Mouse (Mus musculus): ENCODE measurements at regions not wholly inside any gene's neighbourhood (a gene's known extent, or its start where the extent isn't known, plus 50 kb on each side); places are given as distances from the start of the nearest gene placed in this dataset.

GRCm38 (mm10) chr11:25314645-25315044 lies 895.9 kb downstream of the 5730522E02Rik start:
- no peak overlapping the region for H3K4me3 ChIP-seq (ENCODE audit: low read depth, low read length)
- H3K9ac ChIP-seq (ENCODE audit: low read length): no peak overlapping the region
- no peak for ATAC-seq (replicated peaks; ENCODE audit: low FRiP score, low TSS enrichment, low read depth)
- no peaks in the 10 kb centered on the region for H3K36me3 ChIP-seq (ENCODE audit: control insufficient read depth, insufficient read depth, low read length)
- WGBS: 76% methylated on average over 10 of the region's 10 CpGs
- H3K9me3 ChIP-seq (ENCODE audit: control insufficient read depth, low read length): no peaks in the 10 kb centered on the region
- DNase-seq (ENCODE audit: low spot score): no peak
- no peaks in the 10 kb centered on the region for H3K27me3 ChIP-seq (replicated peaks; ENCODE audit: control insufficient read depth, insufficient read depth, low read length)
- H3K4me2 ChIP-seq (ENCODE audit: low read length): no peak overlapping the region
- no peaks in the 10 kb centered on the region for H3K4me1 ChIP-seq (replicated peaks; ENCODE audit: control insufficient read depth, insufficient read depth, low read length)
- H3K27ac ChIP-seq (ENCODE audit: low read depth): no peak overlapping the region

- DNase-seq (ENCODE audit: low spot score) (no peak), ATAC-seq (replicated peaks; ENCODE audit: low FRiP score, low TSS enrichment, low read depth) (no peak)
- Histone ChIP-seq H3K4me1 (replicated peaks; ENCODE audit: control insufficient read depth, insufficient read depth, low read length) (no peaks in the 10 kb centered on the region), H3K36me3 (ENCODE audit: control insufficient read depth, insufficient read depth, low read length) (no peaks in the 10 kb centered on the region), H3K9me3 (ENCODE audit: control insufficient read depth, low read length) (no peaks in the 10 kb centered on the region), H3K27me3 (replicated peaks; ENCODE audit: control insufficient read depth, insufficient read depth, low read length) (no peaks in the 10 kb centered on the region), H3K4me3 (ENCODE audit: low read depth, low read length) (no peak overlapping the region), H3K9ac (ENCODE audit: low read length) (no peak overlapping the region), H3K4me2 (ENCODE audit: low read length) (no peak overlapping the region), H3K27ac (ENCODE audit: low read depth) (no peak overlapping the region)
- WGBS: 52% methylated on average over 8 of the region's 8 CpGs
Observed at GRCm38 (mm10) chr11:25313879-25314278, 896.7 kb downstream of the 5730522E02Rik start.

- Histone ChIP-seq H3K9me3 (ENCODE audit: control insufficient read depth, low read length) (no peaks in the 10 kb centered on the region), H3K4me1 (replicated peaks; ENCODE audit: control insufficient read depth, insufficient read depth, low read length) (no peaks in the 10 kb centered on the region), H3K36me3 (ENCODE audit: control insufficient read depth, insufficient read depth, low read length) (no peaks in the 10 kb centered on the region), H3K4me3 (ENCODE audit: low read depth, low read length) (no peak overlapping the region), H3K9ac (ENCODE audit: low read length) (no peak overlapping the region), H3K27me3 (replicated peaks; ENCODE audit: control insufficient read depth, insufficient read depth, low read length) (no peaks in the 10 kb centered on the region), H3K27ac (ENCODE audit: low read depth) (no peak overlapping the region), H3K4me2 (ENCODE audit: low read length) (no peak overlapping the region)
- 55% methylated on average over 4 of the region's 4 CpGs for WGBS
- DNase-seq (ENCODE audit: low spot score): no peak
- ATAC-seq (replicated peaks; ENCODE audit: low FRiP score, low TSS enrichment, low read depth): no peak
Observed at GRCm38 (mm10) chr11:25313308-25313707, 897.3 kb downstream of the 5730522E02Rik start.

- Histone ChIP-seq H3K4me3 (ENCODE audit: low read depth, low read length) (no peak overlapping the region), H3K4me1 (replicated peaks; ENCODE audit: control insufficient read depth, insufficient read depth, low read length) (no peaks in the 10 kb centered on the region), H3K4me2 (ENCODE audit: low read length) (no peak overlapping the region), H3K27ac (ENCODE audit: low read depth) (no peak overlapping the region), H3K9me3 (ENCODE audit: control insufficient read depth, low read length) (no peaks in the 10 kb centered on the region), H3K9ac (ENCODE audit: low read length) (no peak overlapping the region), H3K36me3 (ENCODE audit: control insufficient read depth, insufficient read depth, low read length) (no peaks in the 10 kb centered on the region), H3K27me3 (replicated peaks; ENCODE audit: control insufficient read depth, insufficient read depth, low read length) (no peaks in the 10 kb centered on the region)
- ATAC-seq (replicated peaks; ENCODE audit: low FRiP score, low TSS enrichment, low read depth) (no peak), DNase-seq (ENCODE audit: low spot score) (no peak)
- WGBS: 48% methylated on average over 3 of the region's 3 CpGs
Observed at GRCm38 (mm10) chr11:25310754-25311153, 899.8 kb downstream of the 5730522E02Rik start.

GRCm38 (mm10) chr11:25301130-25301529 lies 909.4 kb downstream of the 5730522E02Rik start:
- Histone ChIP-seq H3K9ac (ENCODE audit: low read length) (no peak overlapping the region), H3K4me1 (replicated peaks; ENCODE audit: control insufficient read depth, insufficient read depth, low read length) (no peaks in the 10 kb centered on the region), H3K36me3 (ENCODE audit: control insufficient read depth, insufficient read depth, low read length) (no peaks in the 10 kb centered on the region), H3K4me3 (ENCODE audit: low read depth, low read length) (no peak overlapping the region), H3K27me3 (replicated peaks; ENCODE audit: control insufficient read depth, insufficient read depth, low read length) (no peaks in the 10 kb centered on the region), H3K9me3 (ENCODE audit: control insufficient read depth, low read length) (no peaks in the 10 kb centered on the region), H3K4me2 (ENCODE audit: low read length) (no peak overlapping the region), H3K27ac (ENCODE audit: low read depth) (no peak overlapping the region)
- peak; percentile 73 for DNase-seq (ENCODE audit: low spot score)
- 21% methylated on average over 9 of the region's 9 CpGs for WGBS
- ATAC-seq (replicated peaks; ENCODE audit: low FRiP score, low TSS enrichment, low read depth): no peak

GRCm38 (mm10) chr11:25288346-25288745 lies 922.2 kb downstream of the 5730522E02Rik start:
- ATAC-seq (replicated peaks; ENCODE audit: low FRiP score, low TSS enrichment, low read depth): no peak
- DNase-seq (ENCODE audit: low spot score): no peak
- H3K4me3 ChIP-seq (ENCODE audit: low read depth, low read length): no peak overlapping the region

GRCm38 (mm10) chr11:25287458-25288247 lies 922.9 kb downstream of the 5730522E02Rik start:
- no peak for DNase-seq (ENCODE audit: low spot score)
- Histone ChIP-seq H3K27ac (ENCODE audit: low read depth) (no peak overlapping the region), H3K9ac (ENCODE audit: low read length) (no peak overlapping the region), H3K4me3 (ENCODE audit: low read depth, low read length) (no peak overlapping the region), H3K27me3 (replicated peaks; ENCODE audit: control insufficient read depth, insufficient read depth, low read length) (no peaks in the 10 kb centered on the region), H3K4me1 (replicated peaks; ENCODE audit: control insufficient read depth, insufficient read depth, low read length) (no peaks in the 10 kb centered on the region; the same call in 1 of the 2 replicates), H3K4me2 (ENCODE audit: low read length) (peak overlapping the region; percentile 29; the same call in 1 of the 2 replicates), H3K36me3 (ENCODE audit: control insufficient read depth, insufficient read depth, low read length) (no peaks in the 10 kb centered on the region), H3K9me3 (ENCODE audit: control insufficient read depth, low read length) (no peaks in the 10 kb centered on the region)
- ATAC-seq (replicated peaks; ENCODE audit: low FRiP score, low TSS enrichment, low read depth): no peak
- 86% methylated on average over 13 of the region's 13 CpGs for WGBS

More at GRCm38 (mm10) chr11:25288346-25288745, 922.2 kb downstream of the 5730522E02Rik start:
- no peaks in the 10 kb centered on the region for H3K36me3 ChIP-seq (ENCODE audit: control insufficient read depth, insufficient read depth, low read length)
- H3K4me1 ChIP-seq (replicated peaks; ENCODE audit: control insufficient read depth, insufficient read depth, low read length): no peaks in the 10 kb centered on the region; the same call in 1 of the 2 replicates
- no peaks in the 10 kb centered on the region for H3K27me3 ChIP-seq (replicated peaks; ENCODE audit: control insufficient read depth, insufficient read depth, low read length)
- no peaks in the 10 kb centered on the region for H3K9me3 ChIP-seq (ENCODE audit: control insufficient read depth, low read length)
- H3K9ac ChIP-seq (ENCODE audit: low read length): no peak overlapping the region
- 53% methylated on average over 13 of the region's 13 CpGs for WGBS
- H3K4me2 ChIP-seq (ENCODE audit: low read length): peak overlapping the region; percentile 29
- H3K27ac ChIP-seq (ENCODE audit: low read depth): no peak overlapping the region

- H3K4me1 ChIP-seq (replicated peaks; ENCODE audit: control insufficient read depth, insufficient read depth, low read length): no peaks in the 10 kb centered on the region
- DNase-seq (ENCODE audit: low spot score): no peak
- H3K9me3 ChIP-seq (ENCODE audit: control insufficient read depth, low read length): no peaks in the 10 kb centered on the region
- no peak overlapping the region for H3K4me2 ChIP-seq (ENCODE audit: low read length)
- H3K27me3 ChIP-seq (replicated peaks; ENCODE audit: control insufficient read depth, insufficient read depth, low read length): no peaks in the 10 kb centered on the region
- no peak overlapping the region for H3K9ac ChIP-seq (ENCODE audit: low read length)
- H3K4me3 ChIP-seq (ENCODE audit: low read depth, low read length): no peak overlapping the region
- H3K27ac ChIP-seq (ENCODE audit: low read depth): no peak overlapping the region
- 25% methylated on average over 7 of the region's 7 CpGs for WGBS
- no peak for ATAC-seq (replicated peaks; ENCODE audit: low FRiP score, low TSS enrichment, low read depth)
- no peaks in the 10 kb centered on the region for H3K36me3 ChIP-seq (ENCODE audit: control insufficient read depth, insufficient read depth, low read length)
Observed at GRCm38 (mm10) chr11:25269936-25270540, 940.5 kb downstream of the 5730522E02Rik start.

Data from intestine, embryonic 14.5 days (tissue).